Mouse (Mus musculus) embryonic facial prominence, embryonic 15.5 days (tissue): ENCODE results near the gene Dyx1c1. TPM values are rescaled to one million over a fixed set of nuclear protein-coding genes. Genes with fewer than 3 reads are reported as not detected.
A peak's percentile ranks its signal among the peaks of the same experiment; 100 is the strongest.

Experiments used
- ATAC-seq: fragments of 200-750 bp; cut with Nextera tagmentation; 2 replicates; pipeline ENCODE4 v1.8.0; 2017; ENCODE audit warnings: low read depth, moderate TSS enrichment; ENCODE audit not compliant: insufficient number of reproducible peaks, low FRiP score, low TSS enrichment
- H3K27ac ChIP-seq: fragments of 300-500 bp; sonication (generic); replicated peaks from 2 replicates; pipeline ENCODE4 v1.5.1; 2015; ENCODE audit warnings: mild to moderate bottlenecking, inconsistent platforms
- H3K27me3 ChIP-seq: fragments of 300-500 bp; sonication (generic); 2 replicates; pipeline ENCODE4 v1.6.1; 2015; ENCODE audit warnings: inconsistent platforms
- H3K36me3 ChIP-seq: fragments of 300-500 bp; sonication (generic); 2 replicates; pipeline ENCODE4 v1.6.1; 2015; ENCODE audit warnings: mild to moderate bottlenecking, inconsistent platforms
- H3K4me1 ChIP-seq: fragments of 300-500 bp; sonication (generic); 2 replicates; pipeline ENCODE4 v1.6.1; 2015; ENCODE audit warnings: inconsistent platforms
- H3K4me2 ChIP-seq: fragments of 300-500 bp; sonication (generic); replicated peaks from 2 replicates; pipeline ENCODE4 v1.6.1; 2015; ENCODE audit warnings: mild to moderate bottlenecking, inconsistent platforms
- H3K4me3 ChIP-seq: fragments of 300-500 bp; sonication (generic); replicated peaks from 2 replicates; pipeline ENCODE4 v1.5.1; 2015; ENCODE audit warnings: mild to moderate bottlenecking, inconsistent platforms
- H3K9ac ChIP-seq: fragments of 300-500 bp; sonication (generic); 2 replicates; pipeline ENCODE4 v1.6.1; 2015; ENCODE audit warnings: inconsistent platforms
- H3K9me3 ChIP-seq: fragments of 300-500 bp; sonication (generic); replicated peaks from 2 replicates; pipeline ENCODE4 v1.6.1; 2016; ENCODE audit warnings: inconsistent platforms
- WGBS: fragments of 180-500 bp; shearing (Covaris S2); methylation state at CpG from one replicate; pipeline ENCODE4 v1.1.7; 2015; 5-methylcytosine and 5-hydroxymethylcytosine counted together
- polyA plus RNA-seq: library from polyadenylated mRNA; unstranded; fragments of >200 nt; fragmentation: Nextera tagmentation; extraction: Ambion mirVana; gene quantifications from 2 replicates; pipeline ENCODE4 v1.2.1, GENCODE M21; 2015

Dyx1c1 gene
- polyA plus RNA-seq, 1 experiment from 2014 or later = 3.6 TPM

DNA sequence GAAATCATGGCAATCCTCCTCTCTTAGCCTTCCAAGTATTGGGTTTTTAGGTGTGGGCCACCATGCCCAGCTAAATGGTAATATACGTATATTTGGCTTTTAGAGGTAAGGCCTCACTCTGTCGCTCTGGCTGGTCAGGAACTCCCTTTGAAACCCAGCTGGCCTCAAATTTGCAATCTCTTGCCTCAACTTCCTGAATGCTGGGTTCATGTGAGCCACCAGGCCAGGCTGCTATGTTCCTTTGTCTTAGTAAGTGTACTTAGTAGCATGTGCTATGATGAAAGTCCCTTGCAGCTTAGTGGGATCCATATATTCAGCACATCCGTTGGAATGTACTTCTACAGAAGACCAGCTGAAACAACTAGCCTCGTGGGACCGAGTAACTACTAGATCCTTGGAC lies 16.1 kb downstream of the Dyx1c1 start:
- Histone ChIP-seq H3K4me3 (no peak overlapping the region), H3K27me3 (no peaks in the 10 kb centered on the region), H3K36me3 (no peaks in the 10 kb centered on the region), H3K4me2 (no peak overlapping the region), H3K9me3 (no peaks in the 10 kb centered on the region), H3K27ac (no peak overlapping the region), H3K9ac (no peak overlapping the region), H3K4me1 (no peaks in the 10 kb centered on the region)
- no peak for ATAC-seq
- 88% methylated on average over 5 of the region's 5 CpGs for WGBS

DNA sequence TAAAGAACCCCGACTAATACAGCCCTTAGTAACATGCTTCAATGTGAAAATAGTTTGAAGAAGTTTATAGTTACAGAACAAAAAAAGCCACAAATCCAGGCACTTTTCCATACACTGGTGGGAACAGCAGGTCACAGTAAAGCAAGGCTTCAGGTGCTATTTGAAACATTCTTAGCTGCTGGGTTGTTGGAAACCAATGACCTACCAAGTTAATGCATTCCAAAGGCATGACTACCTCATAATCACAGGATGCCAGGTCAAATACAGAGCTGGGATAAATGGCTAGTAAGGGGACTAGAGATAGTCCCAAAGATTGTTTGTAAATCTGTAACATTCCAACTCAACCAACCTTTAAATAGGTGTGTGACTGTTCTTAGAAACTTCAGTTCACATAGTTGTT lies 16.7 kb downstream of the Dyx1c1 start:
- Histone ChIP-seq H3K4me1 (no peaks in the 10 kb centered on the region), H3K27me3 (no peaks in the 10 kb centered on the region), H3K9me3 (no peaks in the 10 kb centered on the region), H3K9ac (no peak overlapping the region), H3K4me3 (no peak overlapping the region), H3K4me2 (no peak overlapping the region), H3K36me3 (no peaks in the 10 kb centered on the region), H3K27ac (no peak overlapping the region)
- 86% methylated on average over 1 of the region's 1 CpGs for WGBS
- ATAC-seq = no peak

DNA sequence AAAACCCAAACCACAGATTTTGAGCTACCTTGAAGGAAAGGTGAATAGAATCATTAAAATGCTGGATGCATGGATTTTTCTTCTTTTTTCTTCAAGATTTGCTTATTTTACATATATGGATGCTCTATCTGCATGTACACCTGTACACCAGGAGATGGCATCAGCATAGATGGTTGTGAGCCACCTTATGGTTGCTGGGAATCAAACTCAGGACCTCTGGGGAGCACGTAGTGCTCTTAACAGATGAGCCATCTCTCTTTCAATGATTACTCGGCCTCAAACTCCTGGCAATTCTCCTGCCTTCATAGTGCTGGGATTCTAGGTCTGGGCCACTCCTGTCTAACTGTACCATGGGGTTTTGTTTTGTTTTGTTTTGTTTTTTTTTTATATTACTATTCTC lies 24.5 kb downstream of the Dyx1c1 start:
- Histone ChIP-seq H3K4me2 (no peak overlapping the region), H3K9me3 (no peaks in the 10 kb centered on the region), H3K27me3 (no peaks in the 10 kb centered on the region), H3K9ac (no peak overlapping the region), H3K4me3 (no peak overlapping the region), H3K36me3 (no peaks in the 10 kb centered on the region), H3K27ac (no peak overlapping the region), H3K4me1 (peaks cover 14% of the 10 kb centered on the region)
- ATAC-seq = no peak
- WGBS = 65% methylated on average over 2 of the region's 2 CpGs

DNA sequence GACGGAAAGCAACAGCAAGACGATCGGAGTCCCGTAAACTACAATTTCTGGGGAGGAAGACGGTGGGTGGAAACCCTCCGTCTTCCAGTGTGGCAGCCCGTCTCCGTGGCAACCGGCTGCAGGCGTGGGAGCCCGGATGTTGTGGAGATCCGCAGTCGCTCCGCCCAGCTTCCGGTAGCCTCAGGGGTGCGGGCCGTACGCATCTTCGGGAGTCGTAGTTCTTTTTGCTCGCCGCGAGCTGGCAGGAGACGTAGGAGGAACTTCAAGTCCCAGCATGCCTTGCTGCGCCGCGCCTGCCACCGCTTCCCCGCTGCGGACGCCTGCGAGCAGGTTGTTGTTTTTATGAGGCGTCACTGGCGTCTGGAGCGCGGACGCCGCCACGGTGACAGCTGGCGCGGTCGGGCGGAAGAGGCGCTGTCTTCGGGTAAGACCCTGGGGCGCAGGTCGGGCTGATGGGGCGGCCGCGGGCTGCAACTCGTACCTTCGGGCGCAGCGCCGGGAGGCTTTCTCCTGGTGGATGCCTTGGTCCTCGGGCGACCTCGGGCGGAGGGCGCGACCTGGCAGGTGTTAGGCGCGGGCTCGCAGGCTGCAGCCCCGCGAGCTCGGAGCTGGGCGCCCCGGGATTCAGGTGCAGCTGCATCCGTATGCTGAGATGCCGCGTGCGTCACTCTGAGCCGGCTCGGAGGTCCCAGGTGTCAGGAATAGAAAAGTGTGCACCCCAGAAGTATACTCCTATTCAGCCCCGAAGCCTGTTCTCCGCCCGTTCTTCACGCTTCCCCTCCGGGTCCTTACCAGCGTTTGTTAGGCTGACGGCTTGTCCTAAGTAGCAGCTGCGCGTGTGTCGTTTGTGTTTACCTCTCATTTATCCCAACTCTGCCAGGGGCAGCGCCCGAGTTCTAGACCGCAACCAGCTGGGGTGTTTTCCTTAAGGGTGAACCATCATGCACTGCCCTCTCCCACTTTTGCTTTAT lies 26.9 kb downstream of the Dyx1c1 start, which contains the start of the genes Ccpg1os and Ccpg1:
Gene Ccpg1os (minus strand): TSS at position 133 of the 971 bp plus-strand sequence.
Gene Ccpg1 (plus strand): TSS at position 180 of the 971 bp plus-strand sequence.
- Histone ChIP-seq H3K4me2 (peak within 1 kb of the TSS; percentile 74), H3K27ac (peak within 1 kb of the TSS; percentile 71), H3K9ac (peak within 1 kb of the TSS; percentile 58), H3K27me3 (no peaks in the 10 kb centered on the region), H3K9me3 (no peaks in the 10 kb centered on the region), H3K4me1 (peaks cover 14% of the 10 kb centered on the region), H3K36me3 (no peaks in the 10 kb centered on the region), H3K4me3 (peak within 1 kb of the TSS; percentile 93)
- peak; percentile 99 for ATAC-seq
- WGBS = under 1% methylated on average over 88 of the region's 88 CpGs

DNA sequence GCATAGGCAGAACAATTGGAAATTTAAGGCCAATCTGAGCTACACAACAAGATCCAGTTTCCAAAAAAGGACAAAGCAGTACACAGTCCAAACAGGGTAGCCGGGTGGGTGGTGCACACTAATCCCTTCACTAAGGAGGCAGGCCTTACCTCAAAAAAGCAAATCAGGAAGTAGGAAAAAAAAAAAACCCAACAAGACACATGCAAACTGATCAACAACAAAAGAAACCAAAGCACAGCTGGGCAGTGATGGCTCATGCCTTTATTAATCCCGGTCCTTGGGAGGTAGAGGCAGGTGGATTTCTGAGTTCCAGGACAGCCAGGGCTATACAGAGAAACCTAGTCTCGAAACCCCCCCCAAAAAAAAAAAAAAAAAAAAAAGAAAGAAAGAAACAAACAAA lies 29.1 kb downstream of the Dyx1c1 start:
- Histone ChIP-seq H3K4me1 (peaks cover 14% of the 10 kb centered on the region), H3K9me3 (no peaks in the 10 kb centered on the region), H3K9ac (no peak overlapping the region), H3K36me3 (no peaks in the 10 kb centered on the region), H3K27ac (no peak overlapping the region), H3K4me3 (no peak overlapping the region), H3K4me2 (no peak overlapping the region), H3K27me3 (no peaks in the 10 kb centered on the region)
- WGBS = 60% methylated on average over 3 of the region's 3 CpGs
- no peak for ATAC-seq

DNA sequence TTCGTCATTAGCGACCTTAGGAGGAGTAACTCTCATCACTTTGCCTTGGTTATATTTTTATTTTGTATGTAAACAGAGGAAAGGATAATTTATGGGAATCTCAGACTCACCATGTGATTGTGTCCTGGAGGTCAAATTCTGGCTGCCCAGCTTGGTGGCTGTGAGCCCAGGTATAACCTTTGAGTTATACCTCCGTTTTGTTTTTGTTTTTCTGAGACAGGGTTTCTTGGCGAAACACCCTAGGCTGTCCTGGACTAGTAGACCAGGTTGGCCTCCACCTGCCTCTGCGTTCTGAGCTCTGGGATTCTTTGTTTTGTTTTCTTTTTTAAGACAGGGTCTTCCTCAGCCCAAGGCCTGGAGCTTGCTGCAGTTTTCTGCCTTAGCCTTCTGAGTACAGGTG lies 30.1 kb downstream of the Dyx1c1 start:
- Histone ChIP-seq H3K27ac (no peak overlapping the region), H3K4me2 (no peak overlapping the region), H3K4me1 (peaks cover 14% of the 10 kb centered on the region), H3K9me3 (no peaks in the 10 kb centered on the region), H3K9ac (no peak overlapping the region), H3K27me3 (no peaks in the 10 kb centered on the region), H3K36me3 (no peaks in the 10 kb centered on the region), H3K4me3 (no peak overlapping the region)
- ATAC-seq = no peak
- WGBS = 82% methylated on average over 5 of the region's 5 CpGs

DNA sequence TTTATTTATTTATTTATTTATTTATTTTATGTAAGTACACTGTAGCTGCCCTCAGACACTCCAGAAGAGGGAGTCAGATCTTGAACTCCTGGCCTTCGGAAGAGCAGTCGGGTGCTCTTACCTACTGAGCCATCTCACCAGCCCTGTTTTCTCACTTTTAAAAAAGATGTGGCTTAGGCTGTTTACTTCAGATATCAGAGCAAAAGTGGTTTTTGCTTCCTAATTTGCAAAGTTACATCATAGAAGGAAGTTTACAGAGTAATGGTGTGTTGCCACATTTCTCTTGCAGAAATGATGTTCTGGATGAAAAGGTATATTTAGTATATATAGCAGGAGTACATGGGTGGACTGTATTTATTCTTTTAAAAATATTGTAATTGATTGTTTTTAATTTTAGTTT lies 32.8 kb downstream of the Dyx1c1 start:
- no peak for ATAC-seq
- Histone ChIP-seq H3K27me3 (no peaks in the 10 kb centered on the region), H3K9me3 (no peaks in the 10 kb centered on the region), H3K4me3 (no peak overlapping the region), H3K4me2 (no peak overlapping the region), H3K4me1 (peaks cover 2% of the 10 kb centered on the region; the same call in 1 of the 2 replicates), H3K27ac (no peak overlapping the region), H3K9ac (no peak overlapping the region), H3K36me3 (no peaks in the 10 kb centered on the region)
- 92% methylated on average over 2 of the region's 2 CpGs for WGBS

DNA sequence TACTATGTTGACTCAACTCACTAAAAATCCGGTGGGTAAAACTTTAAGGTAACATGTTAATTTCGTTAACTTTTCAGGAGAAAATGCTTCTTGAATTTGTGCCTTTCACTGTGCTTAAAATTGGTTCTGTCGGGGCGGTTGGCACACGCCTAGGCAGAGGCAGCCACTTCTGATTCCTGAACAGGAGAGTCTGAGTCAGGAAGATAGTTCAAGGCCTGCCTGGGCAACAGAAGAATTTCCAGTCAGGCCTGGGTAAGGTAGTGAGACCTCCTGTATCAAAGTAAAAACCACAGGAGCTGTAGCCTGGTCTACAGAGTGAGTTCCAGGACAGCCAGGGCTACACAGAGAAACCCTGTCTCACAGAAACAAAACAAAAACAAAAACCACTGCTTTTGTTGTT lies 34.0 kb downstream of the Dyx1c1 start:
- H3K4me3 ChIP-seq = no peak overlapping the region
- WGBS = 82% methylated on average over 5 of the region's 5 CpGs

DNA sequence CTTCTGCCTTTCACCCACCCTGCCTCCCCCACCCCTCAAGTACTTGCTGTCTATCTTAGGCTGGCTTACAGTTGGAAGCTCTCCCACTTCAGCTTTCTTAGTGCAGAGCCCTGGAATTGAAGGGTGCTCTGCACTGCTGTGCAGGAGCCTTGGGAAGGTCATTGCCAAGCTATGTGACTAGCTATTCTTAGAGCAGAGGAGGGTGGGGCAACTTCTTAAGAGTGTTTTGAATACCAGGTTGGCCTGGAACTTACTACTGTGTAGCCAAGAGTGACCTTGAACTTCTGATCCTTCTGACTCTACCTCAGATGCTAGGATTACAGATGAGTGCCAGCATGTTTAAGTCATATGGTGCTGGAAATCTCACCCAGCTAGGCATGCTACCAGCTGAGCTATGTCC lies 37.6 kb downstream of the Dyx1c1 start:
- H3K4me1 ChIP-seq = no peaks in the 10 kb centered on the region
- no peak overlapping the region for H3K27ac ChIP-seq
- no peak overlapping the region for H3K4me2 ChIP-seq
- H3K36me3 ChIP-seq = 0 out of 2 replicates have a peak, but pooled peaks cover 9% of the 10 kb centered on the region
- H3K4me3 ChIP-seq = no peak overlapping the region
- H3K27me3 ChIP-seq = no peaks in the 10 kb centered on the region
- no peak overlapping the region for H3K9ac ChIP-seq
- no peak for ATAC-seq
- no peaks in the 10 kb centered on the region for H3K9me3 ChIP-seq

More for the DNA sequence above, 34.0 kb downstream of the Dyx1c1 start:
- H3K27me3 ChIP-seq = no peaks in the 10 kb centered on the region
- no peaks in the 10 kb centered on the region for H3K9me3 ChIP-seq
- H3K9ac ChIP-seq = no peak overlapping the region
- no peak overlapping the region for H3K27ac ChIP-seq
- H3K36me3 ChIP-seq = no peaks in the 10 kb centered on the region
- no peak overlapping the region for H3K4me2 ChIP-seq
- no peak for ATAC-seq
- no peaks in the 10 kb centered on the region for H3K4me1 ChIP-seq

DNA sequence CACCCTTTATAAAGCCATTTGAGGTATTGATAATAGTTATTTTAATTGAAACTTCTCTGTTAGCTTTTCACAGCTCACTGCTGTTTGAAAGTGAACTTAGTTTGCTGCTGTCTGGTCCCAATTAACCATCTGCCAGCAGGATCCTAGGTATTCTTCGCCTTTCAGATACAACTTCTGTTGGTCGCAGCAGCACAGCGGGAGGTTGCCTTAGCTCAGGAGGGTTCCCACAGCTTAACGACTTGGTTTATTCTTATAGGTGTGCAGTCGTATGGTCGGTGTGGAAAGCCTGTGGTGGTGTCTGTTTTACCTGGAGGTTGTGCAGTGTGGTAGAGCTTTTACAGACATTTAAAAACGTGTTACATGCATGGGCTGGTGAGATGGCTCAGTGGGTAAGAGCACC lies 38.2 kb downstream of the Dyx1c1 start:
- Histone ChIP-seq H3K4me2 (no peak overlapping the region), H3K27ac (no peak overlapping the region), H3K36me3 (peaks cover 12% of the 10 kb centered on the region; the same call in 1 of the 2 replicates), H3K27me3 (no peaks in the 10 kb centered on the region), H3K4me3 (no peak overlapping the region), H3K4me1 (no peaks in the 10 kb centered on the region), H3K9me3 (no peaks in the 10 kb centered on the region), H3K9ac (no peak overlapping the region)
- 59% methylated on average over 7 of the region's 7 CpGs for WGBS
- no peak for ATAC-seq

DNA sequence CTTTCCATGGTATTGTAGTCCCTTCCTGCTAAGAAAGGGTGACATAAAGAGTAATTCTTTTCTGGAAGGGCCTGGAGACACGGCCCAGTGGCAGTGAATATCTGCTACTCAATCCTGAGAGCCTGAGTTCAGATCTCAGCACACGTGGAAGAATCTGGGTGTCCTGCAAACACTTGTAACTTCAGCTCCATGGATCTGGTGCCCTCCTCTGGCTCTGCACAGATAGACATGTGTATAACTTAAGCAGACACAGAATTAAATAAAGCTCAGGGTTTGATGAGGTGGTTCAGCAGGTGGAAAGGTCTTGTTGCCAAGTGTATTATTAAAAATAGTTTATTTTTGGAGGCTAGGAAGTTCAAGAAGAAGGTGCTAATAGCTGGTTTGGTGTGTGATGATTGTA lies 41.9 kb downstream of the Dyx1c1 start:
- H3K4me2 ChIP-seq = no peak overlapping the region
- ATAC-seq = no peak
- WGBS = 62% methylated on average over 2 of the region's 2 CpGs

More for the DNA sequence above, 41.9 kb downstream of the Dyx1c1 start:
- Histone ChIP-seq H3K9ac (no peak overlapping the region), H3K27me3 (no peaks in the 10 kb centered on the region), H3K4me3 (no peak overlapping the region), H3K36me3 (peaks cover 18% of the 10 kb centered on the region; the same call in 1 of the 2 replicates), H3K27ac (no peak overlapping the region), H3K4me1 (no peaks in the 10 kb centered on the region), H3K9me3 (no peaks in the 10 kb centered on the region)
